Mouse (Mus musculus) megakaryocyte, embryonic 14.5 days (primary cell): ENCODE results near the gene Shisal2a.

Experiments
- FLI1 ChIP-seq: IDR thresholded peaks from 2 replicates; pipeline ENCODE4 v1.6.1; 2012; ENCODE audit warnings: low read length, inconsistent platforms, mixed read lengths
- GATA1 ChIP-seq: IDR thresholded peaks from 3 replicates; pipeline ENCODE4 v1.6.1; 2012; ENCODE audit warnings: mixed read lengths, low read length, inconsistent platforms, borderline replicate concordance

- TF ChIP-seq GATA1 (no peak), FLI1 (no peak)
Observed at GRCm38 (mm10) chr4:108358498-108358897, 24.7 kb downstream of the Shisal2a start.
